Mouse (Mus musculus): ENCODE results near the gene Phf3. TPM values are rescaled to one million over a fixed set of nuclear protein-coding genes. Genes with fewer than 3 reads are reported as not detected.
A peak's percentile ranks its signal among the peaks of the same experiment; 100 is the strongest.

Gene Phf3
- polyA plus RNA-seq, 1 experiment from 2014 or later: 30.9 TPM

DNA sequence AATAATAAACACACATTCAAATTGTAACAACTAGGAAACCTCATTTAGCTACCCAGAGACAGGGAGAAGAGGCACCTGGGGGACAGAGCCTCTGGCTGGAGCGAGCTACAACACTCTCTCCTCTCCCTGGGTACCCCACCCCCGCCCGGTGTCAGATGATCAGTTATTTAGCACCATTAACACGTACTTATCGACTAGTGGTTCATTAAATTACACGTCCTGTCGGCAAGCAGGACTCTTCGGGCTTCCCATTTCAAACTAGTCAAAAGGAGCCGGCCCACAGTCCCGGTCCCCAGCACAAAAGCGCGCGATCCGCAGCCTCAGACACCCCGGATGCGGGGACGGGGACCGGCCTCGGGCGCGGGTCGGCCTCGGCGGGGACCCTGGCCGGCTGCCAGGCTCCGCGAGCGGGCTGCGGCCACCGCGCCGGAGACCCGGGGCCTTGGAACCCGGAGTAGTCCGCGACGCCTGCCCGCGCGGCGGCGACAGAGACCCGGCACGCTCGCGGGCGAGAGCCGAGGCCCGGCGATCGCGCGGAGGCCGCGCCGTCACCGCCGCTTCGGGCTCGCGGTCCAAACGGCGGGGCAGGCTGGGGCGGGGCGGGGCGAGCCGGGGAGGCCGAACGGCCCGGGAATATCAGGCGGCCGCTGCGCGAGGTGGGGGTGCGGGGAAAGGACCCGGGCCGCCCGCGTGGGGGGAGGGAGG lies 733 bp downstream of the Phf3 start:
- H3K27me3 ChIP-seq (ENCODE audit: insufficient read depth, low read length): no peaks in the 10 kb centered on the region
- H3K27ac ChIP-seq: peak overlapping the region; percentile 98
- H3K9ac ChIP-seq (ENCODE audit: low read depth, low read length): peak overlapping the region; percentile 96
- H3K9me3 ChIP-seq (replicated peaks; ENCODE audit: low read length): no peaks in the 10 kb centered on the region
- H3K4me1 ChIP-seq (replicated peaks; ENCODE audit: insufficient read depth, low read length): peaks cover 5% of the 10 kb centered on the region; the same call in 1 of the 2 replicates
- DNase-seq (ENCODE audit: low spot score) (peak; percentile 70), ATAC-seq (replicated peaks; ENCODE audit: low FRiP score, low read depth) (peak; percentile 79)
- TF ChIP-seq CTCF (IDR thresholded peaks at IDR 0.05; ENCODE audit: low read depth): no peak
- peak overlapping the region; percentile 83 for H3K4me3 ChIP-seq (replicated peaks; ENCODE audit: low read depth, low read length)
- under 1% methylated on average over 73 of the region's 79 CpGs for WGBS
- H3K36me3 ChIP-seq (ENCODE audit: insufficient read depth, low read length): no peaks in the 10 kb centered on the region
- peak overlapping the region; percentile 62 for H3K4me2 ChIP-seq (ENCODE audit: low read length)

GRCm38 (mm10) chr1:30867786-30868185 lies 5.9 kb downstream of the Phf3 start:
- no peak overlapping the region for H3K4me3 ChIP-seq (replicated peaks; ENCODE audit: low read depth, low read length)
- no peaks in the 10 kb centered on the region for H3K27me3 ChIP-seq (ENCODE audit: insufficient read depth, low read length)
- TF ChIP-seq CTCF (IDR thresholded peaks at IDR 0.05; ENCODE audit: low read depth): no peak
- H3K9ac ChIP-seq (ENCODE audit: low read depth, low read length): no peak overlapping the region
- no peak overlapping the region for H3K27ac ChIP-seq
- 81% methylated on average over 4 of the region's 4 CpGs for WGBS
- DNase-seq (ENCODE audit: low spot score) (no peak), ATAC-seq (replicated peaks; ENCODE audit: low FRiP score, low read depth) (no peak)
- no peak overlapping the region for H3K4me2 ChIP-seq (ENCODE audit: low read length)
- peaks cover 5% of the 10 kb centered on the region; the same call in 1 of the 2 replicates for H3K4me1 ChIP-seq (replicated peaks; ENCODE audit: insufficient read depth, low read length)
- no peaks in the 10 kb centered on the region for H3K9me3 ChIP-seq (replicated peaks; ENCODE audit: low read length)
- H3K36me3 ChIP-seq (ENCODE audit: insufficient read depth, low read length): no peaks in the 10 kb centered on the region

GRCm38 (mm10) chr1:30852518-30852917 lies 21.2 kb downstream of the Phf3 start:
- no peak for ATAC-seq (replicated peaks; ENCODE audit: low FRiP score, low read depth)
- Histone ChIP-seq H3K27me3 (ENCODE audit: insufficient read depth, low read length) (no peaks in the 10 kb centered on the region), H3K27ac (no peak overlapping the region), H3K4me2 (ENCODE audit: low read length) (no peak overlapping the region), H3K4me3 (replicated peaks; ENCODE audit: low read depth, low read length) (no peak overlapping the region), H3K4me1 (replicated peaks; ENCODE audit: insufficient read depth, low read length) (0 out of 2 replicates have a peak, but pooled peaks cover 4% of the 10 kb centered on the region), H3K36me3 (ENCODE audit: insufficient read depth, low read length) (0 out of 2 replicates have a peak, but pooled peaks cover 3% of the 10 kb centered on the region), H3K9me3 (replicated peaks; ENCODE audit: low read length) (no peaks in the 10 kb centered on the region), H3K9ac (ENCODE audit: low read depth, low read length) (no peak overlapping the region)
- no peak for DNase-seq (ENCODE audit: low spot score)
- TF ChIP-seq CTCF (IDR thresholded peaks at IDR 0.05; ENCODE audit: low read depth): no peak
- 81% methylated on average over 3 of the region's 3 CpGs for WGBS

- DNase-seq (ENCODE audit: low spot score) (no peak), ATAC-seq (replicated peaks; ENCODE audit: low FRiP score, low read depth) (no peak)
- Histone ChIP-seq H3K4me1 (replicated peaks; ENCODE audit: insufficient read depth, low read length) (0 out of 2 replicates have a peak, but pooled peaks cover 4% of the 10 kb centered on the region), H3K4me2 (ENCODE audit: low read length) (no peak overlapping the region), H3K9me3 (replicated peaks; ENCODE audit: low read length) (no peaks in the 10 kb centered on the region), H3K27ac (no peak overlapping the region), H3K4me3 (replicated peaks; ENCODE audit: low read depth, low read length) (no peak overlapping the region), H3K9ac (ENCODE audit: low read depth, low read length) (no peak overlapping the region), H3K36me3 (ENCODE audit: insufficient read depth, low read length) (0 out of 2 replicates have a peak, but pooled peaks cover 3% of the 10 kb centered on the region), H3K27me3 (ENCODE audit: insufficient read depth, low read length) (no peaks in the 10 kb centered on the region)
- WGBS: 80% methylated on average over 3 of the region's 3 CpGs
- TF ChIP-seq CTCF (IDR thresholded peaks at IDR 0.05; ENCODE audit: low read depth): no peak
Measured at GRCm38 (mm10) chr1:30851920-30852319, 21.8 kb downstream of the Phf3 start.

DNA sequence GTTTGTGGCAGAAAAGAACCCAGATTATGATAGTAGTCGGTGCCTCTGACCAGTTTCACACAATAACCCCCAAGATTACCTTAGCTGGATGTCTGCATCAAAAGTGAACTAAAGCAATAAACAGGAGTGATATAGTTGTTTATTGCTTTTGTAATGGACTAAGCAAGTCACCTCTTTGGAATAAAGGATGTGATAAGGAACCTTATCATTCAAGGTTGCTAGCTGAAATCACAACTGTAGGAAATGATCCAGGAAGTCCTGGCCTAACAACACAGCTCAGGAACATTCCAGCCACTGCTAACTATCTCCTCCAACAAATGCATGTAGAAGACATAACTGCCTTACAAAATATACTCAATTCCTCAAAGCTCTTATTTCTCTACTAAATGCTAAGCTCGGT lies 22.8 kb downstream of the Phf3 start:
- no peak overlapping the region for H3K4me2 ChIP-seq (ENCODE audit: low read length)
- WGBS: 80% methylated on average over 2 of the region's 2 CpGs
- ATAC-seq (replicated peaks; ENCODE audit: low FRiP score, low read depth): no peak

GRCm38 (mm10) chr1:30849955-30850354 lies 23.8 kb downstream of the Phf3 start:
- Histone ChIP-seq H3K4me1 (replicated peaks; ENCODE audit: insufficient read depth, low read length) (0 out of 2 replicates have a peak, but pooled peaks cover 4% of the 10 kb centered on the region), H3K9ac (ENCODE audit: low read depth, low read length) (no peak overlapping the region), H3K36me3 (ENCODE audit: insufficient read depth, low read length) (0 out of 2 replicates have a peak, but pooled peaks cover 3% of the 10 kb centered on the region), H3K27ac (no peak overlapping the region), H3K4me2 (ENCODE audit: low read length) (no peak overlapping the region), H3K9me3 (replicated peaks; ENCODE audit: low read length) (no peaks in the 10 kb centered on the region), H3K27me3 (ENCODE audit: insufficient read depth, low read length) (no peaks in the 10 kb centered on the region), H3K4me3 (replicated peaks; ENCODE audit: low read depth, low read length) (no peak overlapping the region)
- DNase-seq (ENCODE audit: low spot score) (no peak), ATAC-seq (replicated peaks; ENCODE audit: low FRiP score, low read depth) (no peak)
- TF ChIP-seq CTCF (IDR thresholded peaks at IDR 0.05; ENCODE audit: low read depth): no peak
- 44% methylated on average over 3 of the region's 3 CpGs for WGBS

More for the DNA sequence above, 22.8 kb downstream of the Phf3 start:
- 0 out of 2 replicates have a peak, but pooled peaks cover 4% of the 10 kb centered on the region for H3K4me1 ChIP-seq (replicated peaks; ENCODE audit: insufficient read depth, low read length)
- no peak overlapping the region for H3K27ac ChIP-seq
- 0 out of 2 replicates have a peak, but pooled peaks cover 3% of the 10 kb centered on the region for H3K36me3 ChIP-seq (ENCODE audit: insufficient read depth, low read length)
- no peak for DNase-seq (ENCODE audit: low spot score)
- no peaks in the 10 kb centered on the region for H3K27me3 ChIP-seq (ENCODE audit: insufficient read depth, low read length)
- H3K9me3 ChIP-seq (replicated peaks; ENCODE audit: low read length): no peaks in the 10 kb centered on the region
- H3K4me3 ChIP-seq (replicated peaks; ENCODE audit: low read depth, low read length): no peak overlapping the region
- no peak for TF ChIP-seq CTCF (IDR thresholded peaks at IDR 0.05; ENCODE audit: low read depth)
- H3K9ac ChIP-seq (ENCODE audit: low read depth, low read length): no peak overlapping the region
